Mouse (Mus musculus) megakaryocyte, embryonic 14.5 days (primary cell): ENCODE measurements around the gene Gen1.

Experiments used
- FLI1 ChIP-seq: IDR thresholded peaks from 2 replicates; pipeline ENCODE4 v1.6.1; 2012; ENCODE audit warnings: low read length, inconsistent platforms, mixed read lengths
- GATA1 ChIP-seq: IDR thresholded peaks from 3 replicates; pipeline ENCODE4 v1.6.1; 2012; ENCODE audit warnings: mixed read lengths, low read length, inconsistent platforms, borderline replicate concordance

DNA sequence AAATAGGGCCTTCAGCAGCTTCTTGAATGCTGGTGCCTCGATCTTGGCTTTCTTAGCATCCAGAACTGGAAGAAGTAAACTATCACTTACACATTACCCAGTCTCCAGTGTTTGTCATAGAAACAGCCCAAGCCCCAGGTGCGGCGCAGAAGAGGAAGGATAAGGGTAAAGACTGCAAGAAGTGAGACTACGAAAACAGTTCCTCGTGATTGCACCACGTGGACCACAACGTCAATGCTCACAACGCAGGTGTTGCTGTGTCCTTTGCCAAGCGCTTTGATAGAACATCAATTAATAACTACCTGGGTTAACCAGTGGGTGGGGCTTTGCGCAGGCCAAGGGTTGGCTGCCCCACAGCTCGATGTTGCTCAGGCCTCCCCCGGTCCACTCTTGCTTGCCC lies 64.9 kb downstream of the Gen1 start:
- TF ChIP-seq GATA1: no peak
- no peak for TF ChIP-seq FLI1
